Mouse (Mus musculus): Measurements from ENCODE around the gene Batf. TPM values are rescaled to one million over a fixed set of nuclear protein-coding genes. Genes with fewer than 3 reads are reported as not detected.

Gene Batf
- polyA plus RNA-seq, 1 experiment = 11.7 TPM

- Histone ChIP-seq H3K4me3 (replicated peaks; ENCODE audit: control insufficient read depth, low read depth, low read length) (no peak overlapping the region), H3K27ac (ENCODE audit: control insufficient read depth, insufficient read depth, low read depth, low read length, poor library complexity) (no peak overlapping the region), H3K4me1 (ENCODE audit: control insufficient read depth, insufficient read depth, low read length) (no peaks in the 10 kb centered on the region)
- 66% methylated on average over 3 of the region's 3 CpGs for WGBS
- no peak for TF ChIP-seq POLR2A (IDR thresholded peaks at IDR 0.05; ENCODE audit: borderline replicate concordance, control insufficient read depth, low read depth, low read length)
- no peak for TF ChIP-seq CTCF (IDR thresholded peaks at IDR 0.05; ENCODE audit: control insufficient read depth, insufficient read depth, low read length)
Observed at GRCm38 (mm10) chr12:85757074-85757473, 70.6 kb downstream of the Batf start.

Other genes starting within 250 kb of the Batf start
- gene Fos, start 212.8 kb upstream of the Batf start, polyA plus RNA-seq (2011; ENCODE audit: insufficient read depth, insufficient read length, low replicate concordance, missing spikeins) = 8.6 TPM in 1 of 2 replicates, not detected in the other
- gene Jdp2, start 87.6 kb upstream of the Batf start, polyA plus RNA-seq (2011; ENCODE audit: insufficient read depth, insufficient read length, low replicate concordance, missing spikeins) = 10.0 and 21.2 TPM in 2 replicates
- 0.42 TPM in 1 of 2 replicates, not detected in the other for gene Flvcr2, start 59.9 kb downstream of the Batf start, polyA plus RNA-seq (2011; ENCODE audit: insufficient read depth, insufficient read length, low replicate concordance, missing spikeins)
- gene Erg28, start 137.9 kb downstream of the Batf start, polyA plus RNA-seq (2011; ENCODE audit: insufficient read depth, insufficient read length, low replicate concordance, missing spikeins) = 34.8 and 36.2 TPM in 2 replicates
- 8.2 and 16.8 TPM in 2 replicates for gene Ttll5, start 138.0 kb downstream of the Batf start, polyA plus RNA-seq (2011; ENCODE audit: insufficient read depth, insufficient read length, low replicate concordance, missing spikeins)

Data from bone marrow, adult 2 months (tissue).